Mouse (Mus musculus): ENCODE results near the gene Zmynd8.
A peak's percentile ranks its signal among the peaks of the same experiment; 100 is the strongest.

Gene Zmynd8

GRCm38 (mm10) chr2:165899474-165899873 lies 658 bp upstream of the Zmynd8 start:
- DNase-seq (ENCODE audit: low read depth in 2 of 2, low spot score in 2 of 2): no peak

GRCm38 (mm10) chr2:165896171-165896570 lies 2.6 kb downstream of the Zmynd8 start:
- DNase-seq (ENCODE audit: low read depth in 2 of 2, low spot score in 2 of 2): no peak

GRCm38 (mm10) chr2:165895687-165896086 lies 3.1 kb downstream of the Zmynd8 start:
- no peak for DNase-seq (ENCODE audit: low read depth in 2 of 2, low spot score in 2 of 2)

- no peak for DNase-seq (ENCODE audit: low read depth in 2 of 2, low spot score in 2 of 2)
Measured at GRCm38 (mm10) chr2:165894533-165894932, 4.3 kb downstream of the Zmynd8 start.

GRCm38 (mm10) chr2:165893232-165893631 lies 5.6 kb downstream of the Zmynd8 start:
- no peak for DNase-seq (ENCODE audit: low read depth in 2 of 2, low spot score in 2 of 2)

- no peak for DNase-seq (ENCODE audit: low read depth in 2 of 2, low spot score in 2 of 2)
Measured at GRCm38 (mm10) chr2:165892626-165893025, 6.2 kb downstream of the Zmynd8 start.

- peak; percentile 81 to 82 for DNase-seq (ENCODE audit: low read depth in 2 of 2, low spot score in 2 of 2)
Measured at GRCm38 (mm10) chr2:165890401-165890800, 8.4 kb downstream of the Zmynd8 start.

- DNase-seq (ENCODE audit: low read depth in 2 of 2, low spot score in 2 of 2): no peak
Measured at GRCm38 (mm10) chr2:165889874-165890273, 8.9 kb downstream of the Zmynd8 start.

GRCm38 (mm10) chr2:165889266-165889665 lies 9.6 kb downstream of the Zmynd8 start:
- no peak for DNase-seq (ENCODE audit: low read depth in 2 of 2, low spot score in 2 of 2)

- DNase-seq (ENCODE audit: low read depth in 2 of 2, low spot score in 2 of 2): peak in 1 of 2 experiments; percentile 27
Measured at GRCm38 (mm10) chr2:165888813-165889221, 10.0 kb downstream of the Zmynd8 start.

- DNase-seq (ENCODE audit: low read depth in 2 of 2, low spot score in 2 of 2): no peak
Measured at GRCm38 (mm10) chr2:165888396-165888795, 10.4 kb downstream of the Zmynd8 start.

- DNase-seq (ENCODE audit: low read depth in 2 of 2, low spot score in 2 of 2): no peak
Measured at GRCm38 (mm10) chr2:165886857-165887628, 11.8 kb downstream of the Zmynd8 start.

GRCm38 (mm10) chr2:165886482-165886856 lies 12.3 kb downstream of the Zmynd8 start:
- no peak for DNase-seq (ENCODE audit: low read depth in 2 of 2, low spot score in 2 of 2)

GRCm38 (mm10) chr2:165885951-165886320 lies 12.9 kb downstream of the Zmynd8 start:
- DNase-seq (ENCODE audit: low read depth in 2 of 2, low spot score in 2 of 2): no peak

GRCm38 (mm10) chr2:165885225-165885950 lies 13.4 kb downstream of the Zmynd8 start:
- peak; percentile 27 to 63 for DNase-seq (ENCODE audit: low read depth in 2 of 2, low spot score in 2 of 2)

GRCm38 (mm10) chr2:165884577-165885224 lies 14.1 kb downstream of the Zmynd8 start:
- DNase-seq (ENCODE audit: low read depth in 2 of 2, low spot score in 2 of 2): peak; percentile 97 to 99

GRCm38 (mm10) chr2:165883846-165884576 lies 14.8 kb downstream of the Zmynd8 start:
- DNase-seq (ENCODE audit: low read depth in 2 of 2, low spot score in 2 of 2): peak; percentile 15

GRCm38 (mm10) chr2:165883006-165883405 lies 15.8 kb downstream of the Zmynd8 start:
- no peak for DNase-seq (ENCODE audit: low read depth in 2 of 2, low spot score in 2 of 2)

GRCm38 (mm10) chr2:165881585-165882431 lies 17.0 kb downstream of the Zmynd8 start:
- DNase-seq (ENCODE audit: low read depth in 2 of 2, low spot score in 2 of 2): no peak

- no peak for DNase-seq (ENCODE audit: low read depth in 2 of 2, low spot score in 2 of 2)
Measured at GRCm38 (mm10) chr2:165881220-165881584, 17.6 kb downstream of the Zmynd8 start.
